Mouse (Mus musculus): ENCODE measurements around the gene Mknk2.

DNA sequence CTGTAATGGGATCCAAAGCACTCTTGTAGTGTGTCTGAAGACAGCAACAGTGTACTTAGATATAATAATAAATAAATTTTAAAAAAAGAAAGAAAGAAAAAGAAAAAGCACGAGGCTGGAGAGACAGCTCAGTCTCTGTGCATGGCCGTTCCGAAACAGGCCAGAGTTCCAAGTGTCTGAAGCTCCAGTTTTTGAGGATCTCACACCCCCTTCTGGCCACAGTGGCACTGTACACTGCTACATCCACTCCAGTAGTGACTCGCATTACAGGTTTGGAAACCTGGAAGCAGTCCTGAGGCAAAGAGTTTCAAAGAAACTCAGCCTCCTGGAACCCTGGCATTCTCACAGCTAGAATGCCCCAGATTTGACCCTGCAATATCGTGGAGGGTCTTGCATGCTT, 9.9 kb upstream of the Mknk2 start:
- TF ChIP-seq POLR2A (IDR thresholded peaks at IDR 0.05; ENCODE audit: control insufficient read depth in 1 of 2, insufficient read depth in 1 of 2, low read depth in 1 of 2, low read length in 2 of 2, poor library complexity in 1 of 2) (no peak), ZC3H11A (IDR thresholded peaks at IDR 0.05; ENCODE audit: low read depth, low read length) (peak; percentile 66), GABPA (IDR thresholded peaks at IDR 0.05; ENCODE audit: low read depth, low read length) (no peak), TCF12 (IDR thresholded peaks at IDR 0.05; ENCODE audit: low read depth, low read length) (no peak), ETS1 (IDR thresholded peaks at IDR 0.05; ENCODE audit: low read depth, low read length) (no peak), ZMIZ1 (IDR thresholded peaks at IDR 0.05; ENCODE audit: low read depth, low read length) (no peak), E2F4 (IDR thresholded peaks at IDR 0.05; ENCODE audit: borderline replicate concordance, low read depth, low read length) (no peak), MAZ (IDR thresholded peaks at IDR 0.05; ENCODE audit: low read depth, low read length) (no peak), CTCF (IDR thresholded peaks at IDR 0.05 in 2 of 3, conservative IDR thresholded peaks at IDR 0.05 in 1 of 3; ENCODE audit: control insufficient read depth in 1 of 3, insufficient read depth in 1 of 3, low read depth in 2 of 3, low read length in 3 of 3, poor library complexity in 1 of 3, severe bottlenecking in 1 of 3) (peak; percentile 52 to 75 (median 67)), MAFK (IDR thresholded peaks at IDR 0.05; ENCODE audit: borderline replicate concordance, low read depth, low read length) (no peak), SMC3 (IDR thresholded peaks at IDR 0.05; ENCODE audit: low read depth, low read length) (peak; percentile 70)

All from MEL (cell line).